Mouse (Mus musculus) lung, adult 18-20 months (tissue): Measurements from ENCODE around the gene Aph1a.
A peak's percentile ranks its signal among the peaks of the same experiment; 100 is the strongest.
"Not testable (repeated sequence)": the region's sequence is repeated elsewhere in the genome, so short reads cannot be mapped to it uniquely, and the experiment has no call there.

ENCODE experiments used
- DNase-seq, 2 experiments: peaks; one replicate each; pipeline ENCODE4 v3.0.0; 2022; ENCODE audit warnings: mixed read lengths in 2 of 2

Gene Aph1a

GRCm38 (mm10) chr3:95920532-95920931, 26.8 kb downstream of the Aph1a start:
- not testable (repeated sequence) for DNase-seq

- not testable (repeated sequence) for DNase-seq
Measured at GRCm38 (mm10) chr3:95923429-95923828, 29.7 kb downstream of the Aph1a start.

- no peak for DNase-seq
Measured at GRCm38 (mm10) chr3:95924185-95924584, 30.4 kb downstream of the Aph1a start.

GRCm38 (mm10) chr3:95925087-95925486, 31.3 kb downstream of the Aph1a start:
- DNase-seq, result no peak

- no peak for DNase-seq
Measured at GRCm38 (mm10) chr3:95928261-95928657, 34.5 kb downstream of the Aph1a start.

- DNase-seq, result peak; percentile 98
Measured at GRCm38 (mm10) chr3:95928658-95929503, 35.1 kb downstream of the Aph1a start, which contains the start of gene Anp32e. Anp32e (plus strand) TSS chr3:95929246.

GRCm38 (mm10) chr3:95929581-95930470, 36.1 kb downstream of the Aph1a start:
- peak; percentile 39 to 41 for DNase-seq

GRCm38 (mm10) chr3:95930471-95930789, 36.7 kb downstream of the Aph1a start:
- DNase-seq, result no peak

- DNase-seq, result no peak
Measured at GRCm38 (mm10) chr3:95931471-95931870, 37.7 kb downstream of the Aph1a start.

GRCm38 (mm10) chr3:95932157-95932556, 38.4 kb downstream of the Aph1a start:
- no peak for DNase-seq

- DNase-seq, result no peak
Measured at GRCm38 (mm10) chr3:95932566-95932965, 38.8 kb downstream of the Aph1a start.

GRCm38 (mm10) chr3:95933111-95933750, 39.5 kb downstream of the Aph1a start:
- peak in 1 of 2 experiments; percentile 60 for DNase-seq

GRCm38 (mm10) chr3:95934448-95934847, 40.7 kb downstream of the Aph1a start:
- DNase-seq, result no peak

GRCm38 (mm10) chr3:95938217-95938616, 44.4 kb downstream of the Aph1a start:
- DNase-seq, result no peak

- no peak for DNase-seq
Measured at GRCm38 (mm10) chr3:95938835-95939234, 45.1 kb downstream of the Aph1a start.

GRCm38 (mm10) chr3:95942749-95943148, 49.0 kb downstream of the Aph1a start:
- DNase-seq, result no peak

GRCm38 (mm10) chr3:95943226-95943625, 49.5 kb downstream of the Aph1a start:
- no peak for DNase-seq

GRCm38 (mm10) chr3:95944742-95945141, 51.0 kb downstream of the Aph1a start:
- no peak for DNase-seq

GRCm38 (mm10) chr3:95945731-95946240, 52.0 kb downstream of the Aph1a start:
- DNase-seq, result peak in 1 of 2 experiments; percentile 24
